In the genomic region with DNA sequence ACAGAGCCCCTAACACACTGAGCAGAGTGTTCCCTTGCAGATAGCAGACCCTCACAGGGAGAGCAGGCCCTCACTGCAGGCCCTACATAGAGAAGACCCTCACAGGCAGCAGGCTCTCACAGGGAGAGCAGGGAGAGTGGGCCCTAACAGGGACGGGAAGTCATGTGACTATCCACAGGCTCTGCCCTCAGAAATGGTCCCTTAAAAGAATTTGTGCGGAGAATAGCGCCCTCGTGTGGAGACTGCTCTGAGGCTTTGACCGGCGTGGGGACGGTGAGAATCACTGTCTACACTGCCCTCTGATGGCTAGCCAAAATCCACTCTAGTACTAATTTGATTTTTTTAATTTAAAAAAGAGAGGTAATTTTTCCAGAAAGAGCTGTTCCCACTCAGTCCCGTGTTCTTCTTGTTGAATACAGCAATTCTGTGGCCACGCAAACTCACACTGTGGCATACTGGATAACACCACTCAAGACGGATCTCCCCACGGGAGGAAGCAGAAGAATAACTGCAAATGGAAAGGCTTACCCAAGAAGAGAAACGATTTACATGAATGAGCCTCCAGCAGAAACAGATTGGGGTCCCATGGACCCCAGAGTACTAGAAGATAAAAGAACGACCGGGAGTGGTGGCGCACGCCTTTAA, we compare ENCODE assay signal across 8 mouse cellular contexts. TPM values are rescaled to one million over a fixed set of nuclear protein-coding genes. Genes with fewer than 3 reads are reported as not detected.
DNase-seq lines count a peak whose midpoint lies in the region; ATAC-seq lines count a peak whose summit lies in the region.

No protein-coding gene starts in this region.

- H3K9me3 ChIP-seq in intestine, embryonic 15.5 days = no peaks in the 10 kb centered on the region
- no peaks in the 10 kb centered on the region for H3K9me3 ChIP-seq in midbrain, embryonic 10.5 days (replicated peaks)

- no peak overlapping the region for H3K9ac ChIP-seq in intestine, embryonic 15.5 days

- no peak overlapping the region for H3K27ac ChIP-seq in intestine, embryonic 15.5 days
- H3K27ac ChIP-seq in midbrain, embryonic 10.5 days (replicated peaks) = peak overlapping the region; percentile 83

- peak; percentile 82 for DNase-seq in adipocyte (ENCODE audit: low spot score)
- DNase-seq in embryo, embryonic 10.5 days (ENCODE audit: low spot score) = peak; percentile 98
- DNase-seq in gastrocnemius, postnatal 36 days = peak; percentile 51 to 67
- peak; percentile 91 for DNase-seq in left cerebral cortex, postnatal 14 days (ENCODE audit: low spot score in 2 of 2)
- peak; percentile 90 for DNase-seq in midbrain, embryonic 10.5 days (ENCODE audit: low spot score)
- peak; percentile 74 to 77 for DNase-seq in right cerebral cortex, postnatal 36 days (ENCODE audit: low spot score in 2 of 2)
- peak; percentile 54 to 87 for DNase-seq in urinary bladder, postnatal 4 days (ENCODE audit: low spot score in 2 of 2)

- no peaks in the 10 kb centered on the region for H3K27me3 ChIP-seq in intestine, embryonic 15.5 days (replicated peaks)
- H3K27me3 ChIP-seq in midbrain, embryonic 10.5 days (ENCODE audit: low read depth, poor library complexity, severe bottlenecking) = no peaks in the 10 kb centered on the region

- intact Hi-C loops in gastrocnemius, postnatal 36 days (cut with DNase I) = loop anchor here (5.0 kb wide), 1 partner anchor 282 kb away; no protein-coding TSS in a partner anchor
- intact Hi-C loops in left cerebral cortex, postnatal 14 days (cut with DNase I) = loop anchor here (10.0 kb wide), 2 partner anchors 214 to 634 kb away; a partner anchor contains a TSS

- 36% methylated on average over 16 of the region's 16 CpGs for WGBS in intestine, embryonic 15.5 days
- WGBS in midbrain, embryonic 10.5 days = 39% methylated on average over 16 of the region's 16 CpGs

- H3K36me3 ChIP-seq in intestine, embryonic 15.5 days = no peaks in the 10 kb centered on the region
- H3K36me3 ChIP-seq in midbrain, embryonic 10.5 days = peaks cover 5% of the 10 kb centered on the region; the same call in 1 of the 2 replicates

- H3K4me2 ChIP-seq in intestine, embryonic 15.5 days (replicated peaks) = peak overlapping the region; percentile 31; the same call in 1 of the 2 replicates

- ATAC-seq in intestine, embryonic 15.5 days = peak; percentile 86

- peaks cover 9% of the 10 kb centered on the region for H3K4me1 ChIP-seq in intestine, embryonic 15.5 days (replicated peaks)
- peaks cover 15% of the 10 kb centered on the region for H3K4me1 ChIP-seq in midbrain, embryonic 10.5 days

- H3K4me3 ChIP-seq in intestine, embryonic 15.5 days (replicated peaks) = no peak overlapping the region
- H3K4me3 ChIP-seq in midbrain, embryonic 10.5 days = no peak overlapping the region

RNA-seq across cellular contexts. Expression of a gene that starts 14.2 kb away (rescaled TPM):
- 1 to 10 TPM; 5.5 TPM for total RNA-seq in gastrocnemius, postnatal 36 days (2021)
- 16.9 and 20.2 TPM in 2 replicates for polyA plus RNA-seq in intestine, embryonic 15.5 days (2015; fragmentation: Nextera tagmentation; extraction: Ambion mirVana)
- 10 to 100 TPM; 30.1 to 31.5 TPM for total RNA-seq in left cerebral cortex, postnatal 14 days (2021)
- 16.3 and 21.3 TPM in 2 replicates for polyA plus RNA-seq in midbrain, embryonic 10.5 days (2016; fragmentation: Nextera tagmentation; extraction: Ambion mirVana)

RNA-seq across cellular contexts. Expression of a gene that starts 14.9 kb away (rescaled TPM):
- not detected for total RNA-seq in gastrocnemius, postnatal 36 days (2021)
- polyA plus RNA-seq in intestine, embryonic 15.5 days (2015; fragmentation: Nextera tagmentation; extraction: Ambion mirVana) = 0.03 TPM in 1 of 2 replicates, not detected in the other
- total RNA-seq in left cerebral cortex, postnatal 14 days (2021) = under 1 TPM in 1 of 2 experiments, not detected in 1; 0.08 TPM
- 0.04 TPM in 2 replicates for polyA plus RNA-seq in midbrain, embryonic 10.5 days (2016; fragmentation: Nextera tagmentation; extraction: Ambion mirVana)

Comparison
In these comparisons a context has a peak if more than half of its experiments do, and no peak if none do; other contexts are left out.
1. RNA of a gene that starts 14.2 kb away (total RNA-seq): 30.1 to 31.5 TPM in left cerebral cortex, postnatal 14 days; 5.5 TPM in gastrocnemius, postnatal 36 days; every median in the first group is over 4 times any median in the second.
2. Peak in every context shown above with its lines, with median percentiles within 50 percentile points of each other: DNase-seq.